Mouse (Mus musculus): ENCODE results near the gene Erbin. TPM values are rescaled to one million over a fixed set of nuclear protein-coding genes. Genes with fewer than 3 reads are reported as not detected.

The Erbin gene
- 4.3 and 15.7 TPM in 2 replicates for polyA plus RNA-seq (2012; rRNA removed)

GRCm38 (mm10) chr13:103920261-103920932 is at the start of gene Erbin:
Gene Erbin (minus strand): TSS chr13:103920514.
- WGBS = under 1% methylated on average over 92 of the region's 93 CpGs
- Histone ChIP-seq H3K27ac (ENCODE audit: insufficient read depth, low read depth, low read length) (peak within 1 kb of the TSS; percentile 99), H3K4me1 (ENCODE audit: control insufficient read depth, insufficient read depth, insufficient read length, low read length) (peaks cover 3% of the 10 kb centered on the region; the same call in 1 of the 2 replicates), H3K4me3 (ENCODE audit: low read depth, low read length) (peak within 1 kb of the TSS; percentile 96), H3K27me3 (ENCODE audit: control insufficient read depth, insufficient read depth, low read length) (no peaks in the 10 kb centered on the region), H3K36me3 (ENCODE audit: control insufficient read depth, insufficient read depth, low read length) (no peaks in the 10 kb centered on the region)
- TF ChIP-seq CTCF (IDR thresholded peaks at IDR 0.05; ENCODE audit: extremely low read depth, insufficient read length, insufficient replicate concordance, low read depth, low read length) (no peak), POLR2A (IDR thresholded peaks at IDR 0.05; ENCODE audit: low read depth, low read length) (peak; percentile 18; the same call in 1 of the 2 replicates)

GRCm38 (mm10) chr13:103969912-103970311 is 49.6 kb upstream of the Erbin start:
- WGBS = 81% methylated on average over 6 of the region's 6 CpGs
- H3K27ac ChIP-seq (ENCODE audit: insufficient read depth, low read depth, low read length) = no peak overlapping the region

DNA sequence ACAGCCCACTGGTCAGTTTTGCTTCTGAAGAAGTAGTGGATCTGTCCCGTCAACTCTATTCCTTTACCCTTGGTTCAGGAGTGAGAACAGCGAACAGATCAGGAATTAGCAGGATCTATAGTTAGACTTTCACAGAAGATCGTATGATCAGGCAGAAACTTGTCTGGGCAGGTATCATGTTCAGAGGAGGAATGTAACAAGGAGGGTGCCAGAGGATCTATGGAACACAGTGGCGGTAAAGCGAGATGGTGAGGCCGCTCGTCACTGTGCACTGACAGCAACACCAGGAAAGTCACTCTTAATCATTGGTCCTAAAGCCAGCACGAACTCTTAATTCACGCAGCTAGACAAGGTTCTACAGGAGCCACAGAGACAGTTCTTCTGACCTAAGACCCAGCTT is 47.7 kb upstream of the Erbin start:
- H3K4me3 ChIP-seq (ENCODE audit: low read depth, low read length) = no peak overlapping the region
- H3K27ac ChIP-seq (ENCODE audit: insufficient read depth, low read depth, low read length) = no peak overlapping the region
- 95% methylated on average over 9 of the region's 9 CpGs for WGBS

More at GRCm38 (mm10) chr13:103969912-103970311, 49.6 kb upstream of the Erbin start:
- no peaks in the 10 kb centered on the region for H3K36me3 ChIP-seq (ENCODE audit: control insufficient read depth, insufficient read depth, low read length)
- H3K27me3 ChIP-seq (ENCODE audit: control insufficient read depth, insufficient read depth, low read length) = no peaks in the 10 kb centered on the region
- peaks cover 6% of the 10 kb centered on the region; the same call in 1 of the 2 replicates for H3K4me1 ChIP-seq (ENCODE audit: control insufficient read depth, insufficient read depth, insufficient read length, low read length)
- no peak overlapping the region for H3K4me3 ChIP-seq (ENCODE audit: low read depth, low read length)
- no peak for TF ChIP-seq CTCF (IDR thresholded peaks at IDR 0.05; ENCODE audit: extremely low read depth, insufficient read length, insufficient replicate concordance, low read depth, low read length)
- TF ChIP-seq POLR2A (IDR thresholded peaks at IDR 0.05; ENCODE audit: low read depth, low read length) = no peak

GRCm38 (mm10) chr13:103966696-103967215 is 46.4 kb upstream of the Erbin start:
- TF ChIP-seq POLR2A (IDR thresholded peaks at IDR 0.05; ENCODE audit: low read depth, low read length) (no peak), CTCF (IDR thresholded peaks at IDR 0.05; ENCODE audit: extremely low read depth, insufficient read length, insufficient replicate concordance, low read depth, low read length) (no peak)
- no peak overlapping the region for H3K27ac ChIP-seq (ENCODE audit: insufficient read depth, low read depth, low read length)
- 31% methylated on average over 8 of the region's 8 CpGs for WGBS
- H3K36me3 ChIP-seq (ENCODE audit: control insufficient read depth, insufficient read depth, low read length) = no peaks in the 10 kb centered on the region
- no peaks in the 10 kb centered on the region for H3K27me3 ChIP-seq (ENCODE audit: control insufficient read depth, insufficient read depth, low read length)
- no peak overlapping the region for H3K4me3 ChIP-seq (ENCODE audit: low read depth, low read length)
- H3K4me1 ChIP-seq (ENCODE audit: control insufficient read depth, insufficient read depth, insufficient read length, low read length) = peaks cover 2% of the 10 kb centered on the region; the same call in 1 of the 2 replicates

More for the DNA sequence above, 47.7 kb upstream of the Erbin start:
- Histone ChIP-seq H3K4me1 (ENCODE audit: control insufficient read depth, insufficient read depth, insufficient read length, low read length) (peaks cover 2% of the 10 kb centered on the region; the same call in 1 of the 2 replicates), H3K27me3 (ENCODE audit: control insufficient read depth, insufficient read depth, low read length) (no peaks in the 10 kb centered on the region), H3K36me3 (ENCODE audit: control insufficient read depth, insufficient read depth, low read length) (no peaks in the 10 kb centered on the region)
- no peak for TF ChIP-seq POLR2A (IDR thresholded peaks at IDR 0.05; ENCODE audit: low read depth, low read length)

- Histone ChIP-seq H3K4me3 (ENCODE audit: low read depth, low read length) (no peak overlapping the region), H3K36me3 (ENCODE audit: control insufficient read depth, insufficient read depth, low read length) (no peaks in the 10 kb centered on the region), H3K27me3 (ENCODE audit: control insufficient read depth, insufficient read depth, low read length) (no peaks in the 10 kb centered on the region), H3K4me1 (ENCODE audit: control insufficient read depth, insufficient read depth, insufficient read length, low read length) (peaks cover 2% of the 10 kb centered on the region; the same call in 1 of the 2 replicates), H3K27ac (ENCODE audit: insufficient read depth, low read depth, low read length) (no peak overlapping the region)
- TF ChIP-seq POLR2A (IDR thresholded peaks at IDR 0.05; ENCODE audit: low read depth, low read length) (no peak), CTCF (IDR thresholded peaks at IDR 0.05; ENCODE audit: extremely low read depth, insufficient read length, insufficient replicate concordance, low read depth, low read length) (no peak)
- WGBS = 100% methylated on average over 2 of the region's 2 CpGs
These were observed 44.9 kb upstream of the Erbin start for GRCm38 (mm10) chr13:103965187-103965586.

GRCm38 (mm10) chr13:103963094-103963493 is 42.8 kb upstream of the Erbin start:
- TF ChIP-seq CTCF (IDR thresholded peaks at IDR 0.05; ENCODE audit: extremely low read depth, insufficient read length, insufficient replicate concordance, low read depth, low read length) = no peak
- no peak for TF ChIP-seq POLR2A (IDR thresholded peaks at IDR 0.05; ENCODE audit: low read depth, low read length)
- WGBS = 57% methylated on average over 2 of the region's 2 CpGs
- Histone ChIP-seq H3K36me3 (ENCODE audit: control insufficient read depth, insufficient read depth, low read length) (no peaks in the 10 kb centered on the region), H3K4me1 (ENCODE audit: control insufficient read depth, insufficient read depth, insufficient read length, low read length) (peaks cover 3% of the 10 kb centered on the region; the same call in 1 of the 2 replicates), H3K27me3 (ENCODE audit: control insufficient read depth, insufficient read depth, low read length) (no peaks in the 10 kb centered on the region), H3K27ac (ENCODE audit: insufficient read depth, low read depth, low read length) (no peak overlapping the region), H3K4me3 (ENCODE audit: low read depth, low read length) (no peak overlapping the region)

DNA sequence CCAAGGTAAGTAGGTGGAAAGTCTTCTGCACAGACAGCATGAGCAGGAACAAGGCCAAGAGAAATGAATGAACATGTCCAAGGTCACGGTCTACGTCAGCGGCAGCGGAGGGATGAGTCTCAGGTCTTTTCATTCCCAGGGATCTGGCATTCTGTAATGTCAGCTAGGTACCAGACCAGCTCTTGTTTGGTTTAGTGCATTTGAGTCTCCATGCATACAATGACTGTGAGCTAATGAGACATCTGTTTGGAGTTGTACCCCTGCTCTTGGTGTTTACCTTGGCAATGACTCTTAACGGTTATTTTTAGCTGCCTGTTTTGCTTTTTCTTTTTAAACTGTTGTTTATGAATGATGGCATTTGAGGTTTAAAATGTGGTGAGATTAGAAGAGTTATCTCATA is 39.5 kb upstream of the Erbin start:
- 66% methylated on average over 5 of the region's 5 CpGs for WGBS
- H3K4me3 ChIP-seq (ENCODE audit: low read depth, low read length) = no peak overlapping the region

More for the DNA sequence above, 39.5 kb upstream of the Erbin start:
- Histone ChIP-seq H3K36me3 (ENCODE audit: control insufficient read depth, insufficient read depth, low read length) (no peaks in the 10 kb centered on the region), H3K4me1 (ENCODE audit: control insufficient read depth, insufficient read depth, insufficient read length, low read length) (peaks cover 2% of the 10 kb centered on the region), H3K27ac (ENCODE audit: insufficient read depth, low read depth, low read length) (no peak overlapping the region), H3K27me3 (ENCODE audit: control insufficient read depth, insufficient read depth, low read length) (no peaks in the 10 kb centered on the region)
- no peak for TF ChIP-seq POLR2A (IDR thresholded peaks at IDR 0.05; ENCODE audit: low read depth, low read length)
- no peak for TF ChIP-seq CTCF (IDR thresholded peaks at IDR 0.05; ENCODE audit: extremely low read depth, insufficient read length, insufficient replicate concordance, low read depth, low read length)
